Mouse (Mus musculus): ENCODE data around the gene Jak3.

DNA sequence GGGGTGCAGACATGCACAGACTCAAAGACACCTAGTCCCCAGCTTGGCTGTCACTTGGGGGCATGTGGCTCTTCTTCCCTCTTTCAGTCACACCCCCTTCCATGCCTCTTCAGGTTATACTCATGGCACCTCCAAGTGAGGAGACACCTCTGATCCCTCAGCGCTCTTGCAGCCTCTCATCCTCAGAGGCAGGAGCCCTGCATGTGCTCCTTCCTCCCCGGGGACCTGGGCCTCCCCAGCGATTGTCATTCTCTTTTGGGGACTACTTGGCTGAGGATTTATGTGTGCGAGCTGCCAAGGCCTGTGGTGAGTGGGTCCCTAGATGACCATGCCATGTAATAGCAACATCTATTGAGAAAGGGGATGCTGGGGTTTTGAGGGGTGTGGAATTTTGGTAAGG, 2.1 kb downstream of the Jak3 start:
- TF ChIP-seq CTCF (IDR thresholded peaks at IDR 0.05; ENCODE audit: extremely low read depth, insufficient read length, insufficient replicate concordance, low read depth, low read length) (no peak), POLR2A (IDR thresholded peaks at IDR 0.05; ENCODE audit: low read depth, low read length) (no peak)

Data from small intestine, adult 2 months (tissue).